Mouse (Mus musculus) testis, adult 2 months (tissue): ENCODE data around the gene Uqcc1.

Experiments
- CTCF ChIP-seq: fragments of 200-500 bp; IDR thresholded peaks from 2 replicates; pipeline ENCODE4 v1.5.1; 2012; ENCODE audit warnings: low read depth, mild to moderate bottlenecking, inconsistent platforms, low read length, moderate library complexity; ENCODE audit not compliant: control insufficient read depth, insufficient read depth, insufficient replicate concordance
- POLR2A ChIP-seq: fragments of 200-500 bp; IDR thresholded peaks from 2 replicates; pipeline ENCODE4 v1.6.1; 2012; ENCODE audit warnings: low read depth, mild to moderate bottlenecking, inconsistent platforms, low read length, moderate library complexity; ENCODE audit not compliant: control insufficient read depth

DNA sequence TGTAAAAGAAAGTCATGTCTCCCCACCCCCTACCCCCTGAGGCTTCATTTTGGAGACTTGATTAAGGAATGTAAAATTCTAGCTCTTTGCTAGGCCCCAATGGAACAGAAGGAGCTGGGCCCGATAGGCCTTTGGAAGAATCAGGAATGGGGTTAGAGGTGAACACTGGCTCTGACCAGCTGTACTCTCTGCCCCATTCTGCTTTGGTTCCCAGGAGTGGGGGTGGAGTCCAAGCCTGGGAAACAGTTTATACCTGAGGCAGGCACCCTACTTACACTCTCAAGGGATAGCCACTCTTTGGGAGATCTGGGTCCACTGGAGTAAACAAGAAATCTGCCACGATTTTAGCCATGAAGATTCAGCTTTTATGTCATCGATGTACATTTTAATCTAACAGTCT, 10.6 kb upstream of the Uqcc1 start, which contains the start of gene Gm15557:
- no peak for TF ChIP-seq CTCF
- TF ChIP-seq POLR2A = no peak
